Mouse (Mus musculus): ENCODE data around the gene Elk1. TPM values are rescaled to one million over a fixed set of nuclear protein-coding genes. Genes with fewer than 3 reads are reported as not detected.

Elk1 gene
- polyA plus RNA-seq (2014; fragmentation: Nextera tagmentation; extraction: Ambion mirVana) = 5.3 and 7.1 TPM in 2 replicates

GRCm38 (mm10) chrX:20950191-20950880 lies at the start of gene Elk1:
Gene Elk1 (minus strand): TSS chrX:20950608.
- ATAC-seq (ENCODE audit: insufficient number of reproducible peaks, insufficient read depth, low FRiP score, low read depth) = peak; percentile 94
- whole genome bisulfite sequencing = 16% methylated on average over 28 of the region's 30 CpGs
- peak within 1 kb of the TSS; percentile 78 for H3K9ac ChIP-seq (ENCODE audit: low read length)
- H3K27ac ChIP-seq (replicated peaks in 1 of 2; ENCODE audit: control insufficient read depth in 1 of 2, insufficient read depth in 1 of 2, low read depth in 2 of 2, low read length in 2 of 2) = peak within 1 kb of the TSS; percentile 12 to 66; a peak in 3 of 4 replicates
- H3K4me1 ChIP-seq (ENCODE audit: control insufficient read depth in 2 of 2, insufficient read depth in 2 of 2, low read length in 2 of 2) = 0 out of 4 replicates have a peak, but pooled peaks cover 0 to 3% of the 10 kb centered on the region in 2 experiments
- no peaks in the 10 kb centered on the region for H3K27me3 ChIP-seq (ENCODE audit: control insufficient read depth, insufficient read depth, low read length)
- peak within 1 kb of the TSS; percentile 64 for H3K4me2 ChIP-seq (ENCODE audit: low read length)
- H3K4me3 ChIP-seq (ENCODE audit: control insufficient read depth in 1 of 2, insufficient read depth in 1 of 2, low read depth in 1 of 2, low read length in 2 of 2) = peak within 1 kb of the TSS; percentile 61 to 72
- H3K36me3 ChIP-seq (ENCODE audit: control insufficient read depth, insufficient read depth, low read length) = no peaks in the 10 kb centered on the region
- H3K9me3 ChIP-seq (ENCODE audit: control insufficient read depth, low read length) = no peaks in the 10 kb centered on the region

DNA sequence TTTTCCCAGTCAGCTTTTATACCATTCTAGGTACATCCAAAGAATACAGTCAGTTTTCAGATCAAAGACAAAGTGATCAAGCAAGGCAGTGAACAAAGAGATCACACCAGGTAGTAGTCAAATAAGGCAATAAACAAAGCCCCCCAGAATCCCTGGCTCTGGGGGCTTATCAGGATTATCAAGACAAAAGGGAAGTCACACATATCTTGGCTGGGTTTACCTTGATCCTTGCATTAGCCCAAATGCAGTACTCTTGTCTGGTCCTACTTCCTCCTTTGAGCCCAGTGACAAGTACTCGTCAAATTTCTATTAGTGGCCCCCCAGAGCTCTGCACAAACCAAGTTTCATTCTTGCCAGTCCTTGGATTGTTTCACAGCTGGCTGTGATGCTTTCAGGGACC lies 30.5 kb upstream of the Elk1 start:
- WGBS = 40% methylated on average over 1 of the region's 1 CpGs
- H3K4me3 ChIP-seq (ENCODE audit: control insufficient read depth in 1 of 2, insufficient read depth in 1 of 2, low read depth in 1 of 2, low read length in 2 of 2) = no peak overlapping the region
- H3K27me3 ChIP-seq (ENCODE audit: control insufficient read depth, insufficient read depth, low read length) = no peaks in the 10 kb centered on the region
- ATAC-seq (ENCODE audit: insufficient number of reproducible peaks, insufficient read depth, low FRiP score, low read depth) = no peak
- H3K9ac ChIP-seq (ENCODE audit: low read length) = no peak overlapping the region
- no peak overlapping the region for H3K27ac ChIP-seq (replicated peaks in 1 of 2; ENCODE audit: control insufficient read depth in 1 of 2, insufficient read depth in 1 of 2, low read depth in 2 of 2, low read length in 2 of 2)
- no peak overlapping the region for H3K4me2 ChIP-seq (ENCODE audit: low read length)
- H3K4me1 ChIP-seq (ENCODE audit: control insufficient read depth in 2 of 2, insufficient read depth in 2 of 2, low read length in 2 of 2) = no peaks in the 10 kb centered on the region
- H3K9me3 ChIP-seq (ENCODE audit: control insufficient read depth, low read length) = no peaks in the 10 kb centered on the region
- H3K36me3 ChIP-seq (ENCODE audit: control insufficient read depth, insufficient read depth, low read length) = 0 out of 2 replicates have a peak, but pooled peaks cover under 1% of the 10 kb centered on the region

DNA sequence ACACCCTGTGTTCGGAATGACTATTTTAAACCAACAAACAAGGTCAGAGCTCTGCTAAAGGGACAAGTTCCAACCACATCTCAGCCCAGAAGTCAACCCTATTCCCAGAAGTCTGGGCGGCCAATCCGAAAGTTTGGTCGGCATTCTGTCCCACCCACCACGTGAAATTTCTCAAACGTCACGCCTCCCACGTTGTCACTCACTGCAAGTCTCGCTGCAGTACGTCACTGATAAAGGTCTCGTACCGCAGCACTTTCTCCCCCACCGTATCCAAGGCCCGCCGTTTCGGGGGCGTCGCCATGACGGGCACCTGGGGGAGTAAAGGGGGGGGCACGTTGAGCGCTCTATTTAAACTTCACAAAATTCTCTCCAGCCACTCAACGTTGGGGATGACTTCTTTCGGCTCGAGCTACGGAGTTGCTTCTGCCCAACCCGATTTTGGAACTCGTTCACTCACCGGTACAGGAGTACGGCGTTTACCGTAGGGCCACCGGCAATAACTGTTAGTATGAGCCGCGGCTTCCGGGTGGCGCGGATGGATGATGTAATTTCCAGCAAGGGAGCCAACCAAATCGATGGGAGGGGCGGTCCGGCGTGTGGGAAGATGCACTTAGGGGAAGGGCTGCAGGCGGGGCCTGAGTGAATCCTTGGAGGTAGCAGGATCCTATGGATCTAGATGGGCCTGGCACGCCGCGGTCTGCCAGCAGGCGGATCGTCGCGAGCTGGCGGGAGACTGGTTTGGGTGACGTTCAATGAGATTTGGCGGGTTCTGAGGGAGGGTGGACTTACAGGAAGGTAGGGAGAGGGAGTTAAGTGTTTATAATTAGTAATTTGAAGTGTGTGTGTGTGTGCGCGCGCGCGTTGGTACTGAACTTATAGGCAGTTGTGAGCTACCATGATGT lies 11.3 kb upstream of the Elk1 start, which contains the start of gene Uxt:
Gene Uxt, minus strand, starts transcription at position 541 of the 902 bp plus-strand sequence.
- H3K4me1 ChIP-seq (ENCODE audit: control insufficient read depth in 2 of 2, insufficient read depth in 2 of 2, low read length in 2 of 2) = no peaks in the 10 kb centered on the region

GRCm38 (mm10) chrX:20946055-20946454 lies 4.4 kb downstream of the Elk1 start:
- H3K27me3 ChIP-seq (ENCODE audit: control insufficient read depth, insufficient read depth, low read length) = no peaks in the 10 kb centered on the region
- H3K4me3 ChIP-seq (ENCODE audit: control insufficient read depth in 1 of 2, insufficient read depth in 1 of 2, low read depth in 1 of 2, low read length in 2 of 2) = no peak overlapping the region
- no peak overlapping the region for H3K4me2 ChIP-seq (ENCODE audit: low read length)
- ATAC-seq (ENCODE audit: insufficient number of reproducible peaks, insufficient read depth, low FRiP score, low read depth) = no peak
- 0 out of 4 replicates have a peak, but pooled peaks cover 0 to 3% of the 10 kb centered on the region in 2 experiments for H3K4me1 ChIP-seq (ENCODE audit: control insufficient read depth in 2 of 2, insufficient read depth in 2 of 2, low read length in 2 of 2)
- H3K27ac ChIP-seq (replicated peaks in 1 of 2; ENCODE audit: control insufficient read depth in 1 of 2, insufficient read depth in 1 of 2, low read depth in 2 of 2, low read length in 2 of 2) = no peak overlapping the region
- no peak overlapping the region for H3K9ac ChIP-seq (ENCODE audit: low read length)
- 14% methylated on average over 4 of the region's 4 CpGs for WGBS
- H3K36me3 ChIP-seq (ENCODE audit: control insufficient read depth, insufficient read depth, low read length) = peaks cover 6% of the 10 kb centered on the region
- no peaks in the 10 kb centered on the region for H3K9me3 ChIP-seq (ENCODE audit: control insufficient read depth, low read length)

More for the DNA sequence above, 11.3 kb upstream of the Elk1 start, which contains the start of gene Uxt:
- Histone ChIP-seq H3K27ac (replicated peaks in 1 of 2; ENCODE audit: control insufficient read depth in 1 of 2, insufficient read depth in 1 of 2, low read depth in 2 of 2, low read length in 2 of 2) (peak within 1 kb of the TSS; percentile 86 to 87), H3K36me3 (ENCODE audit: control insufficient read depth, insufficient read depth, low read length) (peaks cover 8% of the 10 kb centered on the region; the same call in 1 of the 2 replicates), H3K27me3 (ENCODE audit: control insufficient read depth, insufficient read depth, low read length) (no peaks in the 10 kb centered on the region), H3K9ac (ENCODE audit: low read length) (peak within 1 kb of the TSS; percentile 69), H3K9me3 (ENCODE audit: control insufficient read depth, low read length) (no peaks in the 10 kb centered on the region), H3K4me2 (ENCODE audit: low read length) (peak within 1 kb of the TSS; percentile 65), H3K4me3 (ENCODE audit: control insufficient read depth in 1 of 2, insufficient read depth in 1 of 2, low read depth in 1 of 2, low read length in 2 of 2) (peak within 1 kb of the TSS; percentile 51 to 76)
- WGBS = 19% methylated on average over 57 of the region's 57 CpGs
- ATAC-seq (ENCODE audit: insufficient number of reproducible peaks, insufficient read depth, low FRiP score, low read depth) = peak; percentile 94

- H3K4me1 ChIP-seq (ENCODE audit: control insufficient read depth in 2 of 2, insufficient read depth in 2 of 2, low read length in 2 of 2) = no peaks in the 10 kb centered on the region
- no peak overlapping the region for H3K27ac ChIP-seq (replicated peaks in 1 of 2; ENCODE audit: control insufficient read depth in 1 of 2, insufficient read depth in 1 of 2, low read depth in 2 of 2, low read length in 2 of 2)
- no peak overlapping the region for H3K4me3 ChIP-seq (ENCODE audit: control insufficient read depth in 1 of 2, insufficient read depth in 1 of 2, low read depth in 1 of 2, low read length in 2 of 2)
- no peaks in the 10 kb centered on the region for H3K27me3 ChIP-seq (ENCODE audit: control insufficient read depth, insufficient read depth, low read length)
- WGBS = 91% methylated on average over 1 of the region's 1 CpGs
- H3K4me2 ChIP-seq (ENCODE audit: low read length) = no peak overlapping the region
- peaks cover 30% of the 10 kb centered on the region for H3K36me3 ChIP-seq (ENCODE audit: control insufficient read depth, insufficient read depth, low read length)
- no peak overlapping the region for H3K9ac ChIP-seq (ENCODE audit: low read length)
- no peak for ATAC-seq (ENCODE audit: insufficient number of reproducible peaks, insufficient read depth, low FRiP score, low read depth)
- no peaks in the 10 kb centered on the region for H3K9me3 ChIP-seq (ENCODE audit: control insufficient read depth, low read length)
Measured at GRCm38 (mm10) chrX:20931963-20932362, 18.4 kb downstream of the Elk1 start.

DNA sequence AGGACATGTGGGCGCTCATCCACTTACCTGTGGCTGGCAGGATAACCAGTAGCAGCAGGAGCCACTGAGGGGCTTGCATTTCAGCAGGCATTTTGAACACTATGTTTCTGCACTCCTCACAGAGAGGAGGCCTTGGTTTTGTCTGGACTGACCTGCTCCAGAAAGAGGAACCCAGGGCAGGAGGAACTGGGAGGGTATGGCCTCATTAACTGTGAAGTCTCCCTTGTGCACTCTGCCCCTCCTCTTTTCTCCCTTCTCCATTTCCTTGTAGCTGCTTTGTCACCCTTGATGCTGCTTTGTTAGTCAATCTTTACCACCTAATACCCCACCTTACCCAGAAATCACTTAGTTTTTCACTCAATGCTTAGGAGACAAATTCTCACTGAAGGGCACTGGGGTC lies 19.0 kb downstream of the Elk1 start, which contains the start of gene Cfp:
Gene Cfp, minus strand, starts transcription at position 192 of the 400 bp plus-strand sequence.
- H3K9ac ChIP-seq (ENCODE audit: low read length) = no peak within 1 kb of the TSS
- H3K4me3 ChIP-seq (ENCODE audit: control insufficient read depth in 1 of 2, insufficient read depth in 1 of 2, low read depth in 1 of 2, low read length in 2 of 2) = no peak within 1 kb of the TSS
- H3K9me3 ChIP-seq (ENCODE audit: control insufficient read depth, low read length) = no peaks in the 10 kb centered on the region
- no peaks in the 10 kb centered on the region for H3K27me3 ChIP-seq (ENCODE audit: control insufficient read depth, insufficient read depth, low read length)
- no peaks in the 10 kb centered on the region for H3K4me1 ChIP-seq (ENCODE audit: control insufficient read depth in 2 of 2, insufficient read depth in 2 of 2, low read length in 2 of 2)
- no peak for ATAC-seq (ENCODE audit: insufficient number of reproducible peaks, insufficient read depth, low FRiP score, low read depth)
- no peak within 1 kb of the TSS for H3K4me2 ChIP-seq (ENCODE audit: low read length)
- peaks cover 30% of the 10 kb centered on the region for H3K36me3 ChIP-seq (ENCODE audit: control insufficient read depth, insufficient read depth, low read length)
- H3K27ac ChIP-seq (replicated peaks in 1 of 2; ENCODE audit: control insufficient read depth in 1 of 2, insufficient read depth in 1 of 2, low read depth in 2 of 2, low read length in 2 of 2) = no peak within 1 kb of the TSS
- 59% methylated on average over 1 of the region's 1 CpGs for WGBS

- no peaks in the 10 kb centered on the region for H3K9me3 ChIP-seq (ENCODE audit: control insufficient read depth, low read length)
- H3K36me3 ChIP-seq (ENCODE audit: control insufficient read depth, insufficient read depth, low read length) = peaks cover 19% of the 10 kb centered on the region
- no peak overlapping the region for H3K4me2 ChIP-seq (ENCODE audit: low read length)
- WGBS = 88% methylated on average over 1 of the region's 1 CpGs
- H3K27ac ChIP-seq (replicated peaks in 1 of 2; ENCODE audit: control insufficient read depth in 1 of 2, insufficient read depth in 1 of 2, low read depth in 2 of 2, low read length in 2 of 2) = no peak overlapping the region
- no peaks in the 10 kb centered on the region for H3K27me3 ChIP-seq (ENCODE audit: control insufficient read depth, insufficient read depth, low read length)
- no peaks in the 10 kb centered on the region for H3K4me1 ChIP-seq (ENCODE audit: control insufficient read depth in 2 of 2, insufficient read depth in 2 of 2, low read length in 2 of 2)
- H3K4me3 ChIP-seq (ENCODE audit: control insufficient read depth in 1 of 2, insufficient read depth in 1 of 2, low read depth in 1 of 2, low read length in 2 of 2) = no peak overlapping the region
- no peak overlapping the region for H3K9ac ChIP-seq (ENCODE audit: low read length)
- no peak for ATAC-seq (ENCODE audit: insufficient number of reproducible peaks, insufficient read depth, low FRiP score, low read depth)
Measured at GRCm38 (mm10) chrX:20929859-20930258, 20.5 kb downstream of the Elk1 start.
